ENCODE assay signal across 1 mouse cellular context in the genomic region with DNA sequence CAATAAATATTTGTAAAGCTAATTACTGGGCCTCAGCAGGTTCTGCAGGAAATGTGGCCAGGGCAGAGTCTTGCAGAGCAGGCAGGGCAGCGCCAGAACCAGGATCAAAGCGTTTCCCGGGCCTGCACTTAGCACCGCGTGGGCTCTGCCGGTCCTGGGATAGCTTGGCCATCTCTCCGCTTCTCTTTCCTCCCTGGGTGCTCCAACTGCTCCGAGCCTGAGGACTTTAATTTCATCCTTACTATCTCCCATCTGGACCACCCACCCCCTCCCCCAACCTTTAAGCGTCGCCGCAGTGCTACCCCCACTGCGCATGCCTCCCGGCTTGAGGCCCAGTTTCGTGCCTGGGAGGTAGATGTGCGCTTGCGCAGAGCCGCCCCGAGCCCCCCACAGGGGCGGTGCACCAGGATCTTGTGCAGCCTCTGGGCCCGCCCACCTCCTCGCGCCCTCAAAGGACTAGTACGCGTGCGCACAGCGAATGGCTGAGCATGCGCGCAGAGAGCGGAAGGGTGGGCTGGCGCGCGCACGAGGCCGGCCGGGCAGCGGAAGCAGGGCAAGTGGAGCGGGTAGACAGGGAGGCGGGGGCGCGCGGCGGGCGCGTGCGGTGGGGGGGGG.
TF ChIP-seq lines count a peak whose summit lies in the region.

Gene Smarca4 (plus strand): TSS at position 553 of the 615 bp plus-strand sequence.

TF ChIP-seq in MEL, 35 proteins besides CTCF, POLR2A, EP300 and RAD21 (continued from another document):
- TF ChIP-seq NELFE (IDR thresholded peaks at IDR 0.05; ENCODE audit: low read depth, low read length) (peak; percentile 98), UBTF (IDR thresholded peaks at IDR 0.05; ENCODE audit: borderline replicate concordance, insufficient read depth, low read depth, low read length) (0 out of 2 replicates have a peak, but pooled peaks have one; percentile 66), NRF1 (IDR thresholded peaks at IDR 0.05; ENCODE audit: insufficient read depth, low read depth, low read length, poor library complexity, severe bottlenecking) (peak; percentile 90), ZMIZ1 (IDR thresholded peaks at IDR 0.05; ENCODE audit: low read depth, low read length) (peak; percentile 99), ELF1 (IDR thresholded peaks at IDR 0.05; ENCODE audit: low read depth, low read length) (peak; percentile 92), JUND (IDR thresholded peaks at IDR 0.05; ENCODE audit: low read depth, low read length) (no peak), TAL1 (IDR thresholded peaks at IDR 0.05; ENCODE audit: low read length) (no peak), SIN3A (IDR thresholded peaks at IDR 0.05; ENCODE audit: low read length) (peak; percentile 92), MAZ (IDR thresholded peaks at IDR 0.05; ENCODE audit: low read depth, low read length) (peak; percentile 98), ZNF384 (IDR thresholded peaks at IDR 0.05; ENCODE audit: low read depth, low read length) (no peak), SMC3 (IDR thresholded peaks at IDR 0.05; ENCODE audit: low read depth, low read length) (no peak), RCOR1 (IDR thresholded peaks at IDR 0.05; ENCODE audit: low read depth, low read length) (peak; percentile 72)
